Comparison of ENCODE assay signal across 18 mouse cellular contexts in genomic region chr3:79864824-79865223, GRCm38 (mm10). TPM values are rescaled to one million over a fixed set of nuclear protein-coding genes. Genes with fewer than 3 reads are reported as not detected.
DNase-seq lines count a peak whose midpoint lies in the region; ATAC-seq and TF ChIP-seq lines count a peak whose summit lies in the region.
"Had no signal": no experiment of that assay in that cellular context is flagged by ENCODE, and none has a peak within 500 bp of the region (broad histone marks: within the 10 kb centered on the region; RNA-seq: fewer than 3 reads in every experiment).

No protein-coding gene starts in this region.

- no peaks in the 10 kb centered on the region for H3K36me3 ChIP-seq in forebrain, postnatal 0 days (ENCODE audit: insufficient read depth)
- no peaks in the 10 kb centered on the region for H3K36me3 ChIP-seq in forebrain, embryonic 15.5 days
- H3K36me3 ChIP-seq: embryonic facial prominence, embryonic 15.5 days; heart, embryonic 13.5 days; hindbrain, embryonic 10.5 days; limb, embryonic 10.5 days; liver, embryonic 13.5 days; stomach, embryonic 15.5 days had no signal

- H3K27ac ChIP-seq in forebrain, postnatal 0 days (ENCODE audit: low read depth, low read length), result 0 out of 2 replicates have a peak overlapping the region, but pooled peaks have one; percentile 4
- H3K27ac ChIP-seq in forebrain, embryonic 15.5 days (replicated peaks), result no peak overlapping the region
- peak overlapping the region; percentile 92 for H3K27ac ChIP-seq in layer of hippocampus, adult 2 months
- H3K27ac ChIP-seq: embryonic facial prominence, embryonic 15.5 days; heart, embryonic 13.5 days; hindbrain, embryonic 10.5 days; limb, embryonic 10.5 days; liver, embryonic 13.5 days; stomach, embryonic 15.5 days had no signal

- 35% methylated on average over 7 of the region's 7 CpGs for WGBS in forebrain, postnatal 0 days
- 28% methylated on average over 7 of the region's 7 CpGs for WGBS in forebrain, embryonic 15.5 days

- no peak for TF ChIP-seq CTCF in forebrain, postnatal 0 days (IDR thresholded peaks at IDR 0.05; ENCODE audit: low read depth)
- TF ChIP-seq CTCF in layer of hippocampus, adult 2 months (conservative IDR thresholded peaks at IDR 0.05), result no peak

- no peaks in the 10 kb centered on the region for H3K9me3 ChIP-seq in forebrain, postnatal 0 days (ENCODE audit: low read length)
- no peaks in the 10 kb centered on the region for H3K9me3 ChIP-seq in forebrain, embryonic 15.5 days
- H3K9me3 ChIP-seq: embryonic facial prominence, embryonic 15.5 days; heart, embryonic 13.5 days; hindbrain, embryonic 10.5 days; limb, embryonic 10.5 days; liver, embryonic 13.5 days; stomach, embryonic 15.5 days had no signal

- H3K9ac ChIP-seq in forebrain, postnatal 0 days, result no peak overlapping the region
- H3K9ac ChIP-seq in forebrain, embryonic 15.5 days (replicated peaks), result no peak overlapping the region
- H3K9ac ChIP-seq: embryonic facial prominence, embryonic 15.5 days; heart, embryonic 13.5 days; liver, embryonic 13.5 days; stomach, embryonic 15.5 days had no signal

- DNase-seq in forebrain, postnatal 0 days, result no peak
- no peak for DNase-seq in layer of hippocampus, adult 2 months (ENCODE audit: low spot score in 2 of 2)
- no peak for DNase-seq in layer of hippocampus, adult 8-10 months (ENCODE audit: low spot score in 2 of 2)
- peak; percentile 83 for DNase-seq in gonadal fat pad, adult 2 months (ENCODE audit: low read depth)
- peak; percentile 41 for DNase-seq in testis, postnatal 14 days (ENCODE audit: low spot score)
- no peak for DNase-seq in spleen, postnatal 14 days (ENCODE audit: low spot score in 2 of 2)
- DNase-seq: cerebellum, adult 11 months; gastrocnemius, postnatal 10 days; liver, embryonic 13.5 days; retina, postnatal 1 day; thymus, postnatal 25 days had no signal

- no peak overlapping the region for H3K4me3 ChIP-seq in forebrain, postnatal 0 days (ENCODE audit: low read depth, low read length)
- no peak overlapping the region for H3K4me3 ChIP-seq in forebrain, embryonic 15.5 days
- H3K4me3 ChIP-seq in layer of hippocampus, adult 2 months, result no peak overlapping the region
- H3K4me3 ChIP-seq: embryonic facial prominence, embryonic 15.5 days; heart, embryonic 13.5 days; hindbrain, embryonic 10.5 days; limb, embryonic 10.5 days; liver, embryonic 13.5 days; stomach, embryonic 15.5 days had no signal

- ATAC-seq in forebrain, postnatal 0 days, result no peak; the same call in 1 of the 2 replicates
- ATAC-seq in forebrain, embryonic 15.5 days (replicated peaks), result no peak
- ATAC-seq: lung, postnatal 0 days had no signal

- H3K4me2 ChIP-seq in forebrain, postnatal 0 days (ENCODE audit: low read depth), result no peak overlapping the region
- no peak overlapping the region for H3K4me2 ChIP-seq in forebrain, embryonic 15.5 days (replicated peaks)
- H3K4me2 ChIP-seq: embryonic facial prominence, embryonic 15.5 days; heart, embryonic 13.5 days; liver, embryonic 13.5 days; stomach, embryonic 15.5 days had no signal

- peaks cover 17% of the 10 kb centered on the region for H3K4me1 ChIP-seq in forebrain, postnatal 0 days (ENCODE audit: insufficient read depth)
- peaks cover 23% of the 10 kb centered on the region for H3K4me1 ChIP-seq in forebrain, embryonic 15.5 days
- H3K4me1 ChIP-seq: embryonic facial prominence, embryonic 15.5 days; heart, embryonic 13.5 days; hindbrain, embryonic 10.5 days; liver, embryonic 13.5 days; stomach, embryonic 15.5 days had no signal

- no peaks in the 10 kb centered on the region for H3K27me3 ChIP-seq in forebrain, postnatal 0 days (ENCODE audit: insufficient read depth, low read length)
- H3K27me3 ChIP-seq in forebrain, embryonic 15.5 days, result no peaks in the 10 kb centered on the region
- H3K27me3 ChIP-seq: embryonic facial prominence, embryonic 15.5 days; heart, embryonic 13.5 days; liver, embryonic 13.5 days; stomach, embryonic 15.5 days had no signal

RNA-seq across cellular contexts. Expression of gene Tmem144, which starts 12.3 kb away (rescaled TPM):
- total RNA-seq in forebrain, postnatal 0 days (2014; rRNA removed), result 1.00 and 1.2 TPM in 2 replicates
- 1.4 and 2.6 TPM in 2 replicates for polyA plus RNA-seq in forebrain, postnatal 0 days (2015; fragmentation: Nextera tagmentation; extraction: Ambion mirVana)
- polyA plus RNA-seq in forebrain, embryonic 15.5 days (2015; fragmentation: Nextera tagmentation; extraction: Ambion mirVana), result 1.6 and 1.8 TPM in 2 replicates
- 10 to 100 TPM; 18.3 to 23.4 TPM for total RNA-seq in layer of hippocampus, adult 2 months (2021)
- total RNA-seq in layer of hippocampus, adult 8-10 months (2022), result 10 to 100 TPM; 17.0 to 25.2 (median 21.8) TPM
- 1.6 and 3.2 TPM in 2 replicates for polyA plus RNA-seq in gonadal fat pad, adult 2 months (2012; rRNA removed)

RNA-seq across cellular contexts. Expression of gene Fam198b, which starts 19.5 kb away (rescaled TPM):
- total RNA-seq in forebrain, postnatal 0 days (2014; rRNA removed), result 1.3 and 2.1 TPM in 2 replicates
- 0.87 and 1.1 TPM in 2 replicates for polyA plus RNA-seq in forebrain, postnatal 0 days (2015; fragmentation: Nextera tagmentation; extraction: Ambion mirVana)
- 0.88 and 2.4 TPM in 2 replicates for polyA plus RNA-seq in forebrain, embryonic 15.5 days (2015; fragmentation: Nextera tagmentation; extraction: Ambion mirVana)
- total RNA-seq in layer of hippocampus, adult 2 months (2021), result 1 to 10 TPM; 4.8 to 5.8 TPM
- total RNA-seq in layer of hippocampus, adult 8-10 months (2022), result 1 to 10 TPM; 4.7 to 7.8 (median 5.2) TPM
- 10.7 and 17.2 TPM in 2 replicates for polyA plus RNA-seq in gonadal fat pad, adult 2 months (2012; rRNA removed)

Comparison
In these comparisons a context has a peak if more than half of its experiments do, and no peak if none do; other contexts are left out.
1. DNase-seq: peak in gonadal fat pad, adult 2 months (single experiment) and testis, postnatal 14 days (single experiment); none in forebrain, postnatal 0 days (single experiment), layer of hippocampus, adult 2 months (0 of 2), layer of hippocampus, adult 8-10 months (0 of 2) and spleen, postnatal 14 days (0 of 2).